Mouse (Mus musculus) megakaryocyte, embryonic 14.5 days (primary cell): ENCODE results near the gene Plcb4.

Experiments used
- FLI1 ChIP-seq: IDR thresholded peaks from 2 replicates; pipeline ENCODE4 v1.6.1; 2012; ENCODE audit warnings: low read length, inconsistent platforms, mixed read lengths
- GATA1 ChIP-seq: IDR thresholded peaks from 3 replicates; pipeline ENCODE4 v1.6.1; 2012; ENCODE audit warnings: mixed read lengths, low read length, inconsistent platforms, borderline replicate concordance

- TF ChIP-seq GATA1 (no peak), FLI1 (no peak)
Observed at GRCm38 (mm10) chr2:135975978-135976377, 317.2 kb downstream of the Plcb4 start.
